14 mouse cellular contexts compared by ENCODE assay signal in genomic region chr2:59979488-59980220, GRCm38 (mm10).
A peak's percentile ranks its signal among the peaks of the same experiment; 100 is the strongest.
DNase-seq lines count a peak whose midpoint lies in the region; ATAC-seq and TF ChIP-seq lines count a peak whose summit lies in the region.
"Had no signal": no experiment of that assay in that cellular context is flagged by ENCODE, and none has a peak within 500 bp of the region (broad histone marks: within the 10 kb centered on the region; RNA-seq: fewer than 3 reads in every experiment).

No protein-coding gene starts in this region.

- WGBS in kidney, postnatal 0 days, result 44% methylated on average over 6 of the region's 6 CpGs
- WGBS in kidney, embryonic 14.5 days, result 62% methylated on average over 6 of the region's 6 CpGs

- TF ChIP-seq CTCF in kidney, postnatal 0 days (IDR thresholded peaks at IDR 0.05; ENCODE audit: low read depth), result no peak
- no peak for TF ChIP-seq CTCF in embryonic fibroblast, embryonic 13.5 days (IDR thresholded peaks at IDR 0.05; ENCODE audit: borderline replicate concordance, insufficient read depth, low read length)

- peak; percentile 52 for ATAC-seq in frontal cortex, adult (ENCODE audit: low TSS enrichment)
- ATAC-seq in kidney, postnatal 0 days (replicated peaks; ENCODE audit: low FRiP score, low read depth), result no peak
- no peak for ATAC-seq in kidney, embryonic 14.5 days (ENCODE audit: low FRiP score, low TSS enrichment)
- ATAC-seq: hindbrain, embryonic 16.5 days had no signal

- H3K27me3 ChIP-seq in kidney, postnatal 0 days (ENCODE audit: insufficient read depth, low read length), result no peaks in the 10 kb centered on the region
- no peaks in the 10 kb centered on the region for H3K27me3 ChIP-seq in kidney, embryonic 14.5 days (ENCODE audit: control insufficient read depth, insufficient read depth, low read length)
- H3K27me3 ChIP-seq: limb, embryonic 15.5 days; megakaryocyte, embryonic 14.5 days had no signal

- H3K9ac ChIP-seq in kidney, postnatal 0 days (ENCODE audit: low read depth, low read length), result no peak overlapping the region
- H3K9ac ChIP-seq in kidney, embryonic 14.5 days (ENCODE audit: low read depth, low read length), result no peak overlapping the region
- H3K9ac ChIP-seq: limb, embryonic 15.5 days had no signal

- H3K4me3 ChIP-seq in kidney, postnatal 0 days (replicated peaks; ENCODE audit: low read depth, low read length), result no peak overlapping the region
- no peak overlapping the region for H3K4me3 ChIP-seq in kidney, embryonic 14.5 days (ENCODE audit: low read length)
- H3K4me3 ChIP-seq in embryonic fibroblast, embryonic 13.5 days (ENCODE audit: insufficient read depth, low read length), result no peak overlapping the region
- H3K4me3 ChIP-seq: heart, adult 2 months; limb, embryonic 15.5 days; megakaryocyte, embryonic 14.5 days had no signal

- H3K36me3 ChIP-seq in kidney, postnatal 0 days (ENCODE audit: insufficient read depth, low read length), result 0 out of 2 replicates have a peak, but pooled peaks cover 4% of the 10 kb centered on the region
- peaks cover 29% of the 10 kb centered on the region for H3K36me3 ChIP-seq in kidney, embryonic 14.5 days (ENCODE audit: control insufficient read depth, insufficient read depth, low read length)

- DNase-seq in frontal cortex, postnatal 36 days (ENCODE audit: low spot score in 2 of 2), result no peak
- peak; percentile 68 for DNase-seq in kidney, postnatal 0 days (ENCODE audit: low spot score)
- DNase-seq in ES-CJ7 (ENCODE audit: low read depth, low spot score), result peak; percentile 22
- no peak for DNase-seq in cerebellum, adult 11-12 months
- DNase-seq in left cerebral cortex, postnatal 25 days (ENCODE audit: low spot score in 2 of 2), result no peak
- DNase-seq: adrenal gland, postnatal 25 days; heart, adult 2 months; kidney, postnatal 14 days had no signal

- no peak overlapping the region for H3K4me2 ChIP-seq in kidney, postnatal 0 days (ENCODE audit: low read length)
- no peak overlapping the region for H3K4me2 ChIP-seq in kidney, embryonic 14.5 days (replicated peaks; ENCODE audit: low read depth, low read length)
- H3K4me2 ChIP-seq: limb, embryonic 15.5 days had no signal

- H3K27ac ChIP-seq in kidney, postnatal 0 days, result no peak overlapping the region
- no peak overlapping the region for H3K27ac ChIP-seq in kidney, embryonic 14.5 days (ENCODE audit: low read depth, low read length)
- H3K27ac ChIP-seq in embryonic fibroblast, embryonic 13.5 days (ENCODE audit: insufficient read depth, low read length), result peak overlapping the region; percentile 31
- H3K27ac ChIP-seq: heart, adult 2 months; limb, embryonic 15.5 days had no signal

- TF ChIP-seq POLR2A in embryonic fibroblast, embryonic 13.5 days (IDR thresholded peaks at IDR 0.05; ENCODE audit: low read depth, low read length), result no peak

- intact Hi-C loops in left cerebral cortex, postnatal 25 days (cut with DNase I), result no loop called here

- no peaks in the 10 kb centered on the region for H3K4me1 ChIP-seq in kidney, postnatal 0 days (replicated peaks; ENCODE audit: insufficient read depth, low read length)
- no peaks in the 10 kb centered on the region for H3K4me1 ChIP-seq in kidney, embryonic 14.5 days (ENCODE audit: control insufficient read depth, insufficient read depth, low read length)
- peaks cover 3% of the 10 kb centered on the region for H3K4me1 ChIP-seq in embryonic fibroblast, embryonic 13.5 days (ENCODE audit: control insufficient read depth, insufficient read depth, low read length)

- no peaks in the 10 kb centered on the region for H3K9me3 ChIP-seq in kidney, postnatal 0 days (replicated peaks; ENCODE audit: low read length)
- no peaks in the 10 kb centered on the region for H3K9me3 ChIP-seq in kidney, embryonic 14.5 days (ENCODE audit: control insufficient read depth, low read length)
- H3K9me3 ChIP-seq: limb, embryonic 15.5 days; megakaryocyte, embryonic 14.5 days had no signal

Comparison
In these comparisons a context has a peak if more than half of its experiments do, and no peak if none do; other contexts are left out.
1. DNase-seq: peak in kidney, postnatal 0 days (single experiment) and ES-CJ7 (single experiment); none in frontal cortex, postnatal 36 days (0 of 2), cerebellum, adult 11-12 months (single experiment) and left cerebral cortex, postnatal 25 days (0 of 2).